Mouse (Mus musculus): ENCODE measurements at regions not wholly inside any gene's neighbourhood (a gene's known extent, or its start where the extent isn't known, plus 50 kb on each side); places are given as distances from the start of the nearest gene placed in this dataset.

- DNase-seq (ENCODE audit: low spot score in 2 of 2): no peak
Observed at GRCm38 (mm10) chr3:40453552-40453951, 77.5 kb upstream of the Intu start.

DNA sequence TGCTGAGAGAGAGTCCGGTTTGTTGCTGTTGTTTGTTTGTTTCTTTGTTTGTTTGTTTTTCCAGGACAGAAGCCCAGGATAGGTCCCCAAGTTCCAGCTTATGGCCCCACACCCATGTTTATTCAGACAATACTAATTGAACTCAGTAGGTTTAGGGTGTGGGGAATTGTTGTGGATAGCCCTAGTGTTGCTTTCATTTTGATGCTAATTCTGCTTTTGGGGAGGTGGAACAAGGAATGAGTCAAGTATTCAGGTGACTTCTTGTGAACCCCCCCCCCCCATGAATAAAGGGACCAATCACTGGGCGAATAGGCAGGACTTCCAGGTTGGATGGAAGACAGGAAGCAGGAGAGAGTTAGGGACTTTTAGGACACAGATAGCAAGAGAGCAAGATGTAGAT, 75.0 kb upstream of the Intu start:
- no peak for DNase-seq (ENCODE audit: low spot score in 2 of 2)

- no peak for DNase-seq (ENCODE audit: low spot score in 2 of 2)
Observed at GRCm38 (mm10) chr3:40458490-40458889, 72.6 kb upstream of the Intu start.

DNA sequence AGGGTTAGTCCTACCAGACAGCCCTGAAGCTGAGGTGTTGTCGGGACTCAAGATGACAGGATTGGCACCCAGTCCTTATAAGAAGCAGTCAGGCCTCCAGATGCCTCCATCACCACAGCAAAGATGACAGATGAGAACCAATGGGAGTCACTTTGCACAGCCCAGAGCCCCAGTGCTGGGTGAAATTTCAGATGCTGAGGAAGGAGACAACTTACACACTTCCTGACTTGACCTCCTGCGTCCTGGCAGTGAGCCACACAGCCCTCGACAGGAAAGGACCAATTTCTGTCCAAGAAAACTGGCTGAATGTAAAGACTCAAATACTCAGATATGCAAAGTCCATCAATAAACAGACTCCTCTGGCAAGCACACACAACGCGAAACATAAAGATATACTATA, 67.6 kb upstream of the Intu start:
- no peak for DNase-seq (ENCODE audit: low spot score in 2 of 2)

- no peak for DNase-seq (ENCODE audit: low spot score in 2 of 2)
Observed at GRCm38 (mm10) chr3:40470101-40470500, 61.0 kb upstream of the Intu start.

GRCm38 (mm10) chr3:40472766-40473165, 58.3 kb upstream of the Intu start:
- DNase-seq (ENCODE audit: low spot score in 2 of 2): no peak

DNA sequence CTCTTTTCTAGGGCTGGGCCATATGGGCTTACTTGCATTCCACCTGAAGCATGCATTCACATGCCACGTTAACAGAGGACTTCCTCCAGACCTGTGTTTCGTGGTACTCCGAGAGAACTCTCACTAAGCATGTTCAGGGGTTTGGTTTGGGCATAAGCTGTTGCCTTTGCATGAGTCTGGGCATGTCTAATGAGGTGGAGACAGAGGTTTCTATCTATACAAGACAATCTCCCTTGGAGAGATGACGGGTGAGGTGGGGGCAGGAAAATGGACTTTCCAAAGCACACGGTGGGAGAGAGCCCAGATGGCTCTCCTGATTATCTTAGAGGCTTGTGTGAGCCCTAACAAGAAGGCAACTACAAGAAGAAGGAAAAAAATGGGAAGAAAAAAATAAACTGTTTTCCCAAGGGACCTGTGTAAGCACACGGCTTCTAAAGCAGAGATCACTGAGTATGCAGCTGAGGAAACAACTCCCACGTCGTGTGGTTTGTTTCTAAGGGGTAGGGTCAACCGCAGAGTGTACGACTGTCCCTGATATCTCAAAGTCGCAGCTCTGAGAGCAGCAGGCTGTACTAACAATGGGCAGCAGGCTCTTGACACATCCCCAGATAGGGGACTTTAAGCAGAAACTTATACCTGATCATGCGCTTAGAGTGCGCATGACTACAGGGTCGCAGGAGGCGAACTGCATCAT, 50.7 kb upstream of the Intu start:
- no peak for DNase-seq (ENCODE audit: low spot score in 2 of 2)

All from frontal cortex, postnatal 14 days (tissue).